Mouse (Mus musculus) heart, postnatal 0 days (tissue): ENCODE results near the gene Cadps2. TPM values are rescaled to one million over a fixed set of nuclear protein-coding genes. Genes with fewer than 3 reads are reported as not detected.

Source experiments
- ATAC-seq: fragments of 200-750 bp; cut with Nextera tagmentation; 2 replicates; pipeline ENCODE4 v1.8.0; 2017; ENCODE audit warnings: low read depth, moderate number of reproducible peaks, moderate library complexity; ENCODE audit not compliant: insufficient read depth
- DNase-seq: peaks from one replicate; pipeline ENCODE4 v3.0.0-alpha.2; 2016; ENCODE audit warnings: low spot score
- H3K27ac ChIP-seq: fragments of 300-500 bp; sonication (generic); 2 replicates; pipeline ENCODE4 v1.5.1; 2014; ENCODE audit warnings: low read depth, mild to moderate bottlenecking
- H3K27me3 ChIP-seq: fragments of 300-500 bp; sonication (generic); 2 replicates; pipeline ENCODE4 v1.6.1; 2014; ENCODE audit warnings: low read length, mixed read lengths; ENCODE audit not compliant: control insufficient read depth, insufficient read depth
- H3K36me3 ChIP-seq: fragments of 300-500 bp; sonication (generic); replicated peaks from 2 replicates; pipeline ENCODE4 v1.6.1; 2014; ENCODE audit warnings: low read length, mixed read lengths; ENCODE audit not compliant: control insufficient read depth, insufficient read depth
- H3K4me1 ChIP-seq: fragments of 300-500 bp; sonication (generic); 2 replicates; pipeline ENCODE4 v1.6.1; 2014; ENCODE audit warnings: antibody characterized with exemption; ENCODE audit not compliant: control insufficient read depth, insufficient read depth
- H3K4me2 ChIP-seq: fragments of 300-500 bp; sonication (generic); 2 replicates; pipeline ENCODE4 v1.6.1; 2014; ENCODE audit warnings: low read depth, mild to moderate bottlenecking, low read length, moderate library complexity
- H3K4me3 ChIP-seq: fragments of 300-500 bp; sonication (generic); 2 replicates; pipeline ENCODE4 v1.5.1; 2014; ENCODE audit warnings: low read depth, low read length
- H3K9ac ChIP-seq: fragments of 300-500 bp; sonication (generic); replicated peaks from 2 replicates; pipeline ENCODE4 v1.6.1; 2014; ENCODE audit warnings: low read depth, low read length, mixed read lengths
- H3K9me3 ChIP-seq: fragments of 300-500 bp; sonication (generic); replicated peaks from 2 replicates; pipeline ENCODE4 v1.6.1; 2016; ENCODE audit warnings: low read length; ENCODE audit not compliant: control insufficient read depth
- CTCF ChIP-seq: IDR thresholded peaks from 2 replicates; pipeline ENCODE4 v1.5.1; 2016; ENCODE audit warnings: antibody characterized with exemption, control low read depth, low read depth
- EP300 ChIP-seq: IDR thresholded peaks from 2 replicates; pipeline ENCODE4 v1.6.1; 2016; ENCODE audit warnings: antibody characterized with exemption, low read depth
- WGBS: fragments of 180-500 bp; shearing (Covaris S2); extraction: QIAGEN DNeasy Blood & Tissue Kit; methylation state at CpG from one replicate; pipeline ENCODE4 v1.1.7; 2014; 5-methylcytosine and 5-hydroxymethylcytosine counted together
- polyA plus RNA-seq: library from polyadenylated mRNA; unstranded; fragments of >200 nt; fragmentation: Nextera tagmentation; extraction: Ambion mirVana; gene quantifications from 2 replicates; pipeline ENCODE4 v1.2.1, GENCODE M21; 2015
- total RNA-seq: library from RNA; depleted of rRNA; stranded (reverse); fragments of >200 nt; gene quantifications from 2 replicates; pipeline ENCODE4 v1.2.3, GENCODE M21; 2014; ENCODE audit warnings: low replicate concordance

Gene Cadps2
- total and polyA plus RNA-seq, 2 experiments from 2014 or later: 0.44 to 1.8 TPM

DNA sequence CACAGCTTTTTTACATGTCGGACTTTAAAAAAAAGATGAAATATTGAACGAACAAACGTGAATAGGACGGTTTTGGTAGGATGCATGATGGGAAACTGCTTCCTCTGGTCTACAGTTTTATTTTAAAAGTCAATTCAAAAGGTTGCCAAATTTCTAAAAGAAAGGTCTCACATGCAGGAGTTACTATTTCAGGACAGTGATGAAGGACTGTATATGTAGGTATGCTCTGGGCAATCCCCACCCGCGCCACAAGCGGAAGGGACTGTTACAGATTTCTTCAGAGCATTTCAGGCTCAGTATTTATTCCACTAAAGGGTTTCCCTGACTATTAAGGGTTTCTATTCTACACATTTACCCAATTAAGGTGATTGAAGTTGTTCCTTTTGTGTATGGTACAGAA is 1.6 kb downstream of the Cadps2 start:
- no peak overlapping the region for H3K27ac ChIP-seq
- no peaks in the 10 kb centered on the region for H3K36me3 ChIP-seq
- TF ChIP-seq CTCF (no peak), EP300 (no peak)
- H3K9me3 ChIP-seq: no peaks in the 10 kb centered on the region
- H3K4me3 ChIP-seq: no peak overlapping the region
- H3K27me3 ChIP-seq: peaks cover 19% of the 10 kb centered on the region
- H3K4me1 ChIP-seq: no peaks in the 10 kb centered on the region
- no peak overlapping the region for H3K9ac ChIP-seq
- WGBS: 94% methylated on average over 7 of the region's 7 CpGs
- no peak overlapping the region for H3K4me2 ChIP-seq
- no peak for DNase-seq
- no peak for ATAC-seq

DNA sequence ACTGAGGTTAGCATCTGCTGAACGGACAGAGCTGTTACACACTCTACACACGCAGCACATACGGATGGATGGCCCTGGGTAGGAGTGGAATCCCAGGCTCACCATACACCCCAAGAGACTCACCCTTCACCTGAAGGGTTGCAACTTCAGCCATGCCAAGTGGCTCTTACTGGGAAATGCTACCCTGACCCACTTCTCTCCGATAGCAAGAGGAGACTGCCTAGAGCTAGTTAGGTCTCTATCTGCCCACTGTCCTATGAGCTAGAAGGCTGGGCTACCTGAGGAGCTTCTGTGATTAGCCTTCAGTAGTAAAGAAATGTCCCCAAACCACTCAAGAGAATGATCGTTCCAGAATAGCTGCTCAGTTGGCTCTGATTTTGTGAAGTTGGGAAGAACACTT is 2.1 kb downstream of the Cadps2 start:
- TF ChIP-seq CTCF (no peak), EP300 (no peak)
- no peak overlapping the region for H3K4me2 ChIP-seq

DNA sequence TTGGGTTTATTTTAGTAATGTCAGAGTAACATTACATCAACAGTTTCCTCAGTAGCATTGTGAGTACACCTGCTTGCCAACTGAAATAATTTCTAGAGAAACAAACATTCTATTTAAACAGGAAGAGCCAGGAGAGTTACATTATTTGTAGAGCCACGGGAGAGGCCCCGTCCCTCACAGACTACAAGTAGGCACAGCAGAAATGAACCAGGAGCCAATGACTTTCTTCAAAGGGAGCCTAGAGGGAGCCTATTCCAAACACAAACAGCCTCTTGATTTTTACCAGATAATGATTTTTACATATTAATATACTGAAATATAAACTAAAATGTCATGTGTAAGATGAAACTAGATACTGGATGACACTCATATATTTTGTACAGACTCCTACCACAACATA is 2.5 kb downstream of the Cadps2 start:
- WGBS: 57% methylated on average over 2 of the region's 2 CpGs

More for the DNA sequence above, 2.1 kb downstream of the Cadps2 start:
- no peaks in the 10 kb centered on the region for H3K4me1 ChIP-seq
- no peak overlapping the region for H3K4me3 ChIP-seq
- no peaks in the 10 kb centered on the region for H3K9me3 ChIP-seq
- H3K27me3 ChIP-seq: peaks cover 19% of the 10 kb centered on the region
- H3K36me3 ChIP-seq: no peaks in the 10 kb centered on the region
- H3K27ac ChIP-seq: no peak overlapping the region
- DNase-seq (no peak), ATAC-seq (no peak)
- WGBS: 86% methylated on average over 5 of the region's 5 CpGs
- H3K9ac ChIP-seq: no peak overlapping the region

DNA sequence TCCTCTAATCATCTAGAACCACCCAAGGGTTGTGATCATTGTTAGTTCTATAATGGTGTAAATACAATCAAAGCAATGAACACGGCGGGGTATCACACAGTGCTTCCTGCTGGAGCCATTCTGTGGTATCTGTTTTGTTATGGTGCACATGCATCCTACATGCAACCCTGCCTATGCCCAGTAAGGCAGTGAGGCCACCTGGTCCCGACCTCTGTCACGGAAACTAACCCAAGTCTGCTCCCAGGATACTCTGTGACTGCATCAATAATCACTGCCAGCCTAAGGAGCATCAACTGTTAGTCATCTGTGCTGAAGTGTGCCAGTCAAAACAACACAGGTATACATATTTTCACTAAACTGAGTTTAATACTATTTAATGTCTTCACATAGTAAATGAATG is 3.7 kb downstream of the Cadps2 start:
- no peak overlapping the region for H3K4me3 ChIP-seq
- H3K4me1 ChIP-seq: no peaks in the 10 kb centered on the region
- peaks cover 19% of the 10 kb centered on the region for H3K27me3 ChIP-seq
- no peak overlapping the region for H3K27ac ChIP-seq
- ATAC-seq: no peak
- DNase-seq: no peak
- H3K9ac ChIP-seq: no peak overlapping the region
- H3K9me3 ChIP-seq: no peaks in the 10 kb centered on the region
- H3K36me3 ChIP-seq: no peaks in the 10 kb centered on the region
- H3K4me2 ChIP-seq: no peak overlapping the region
- TF ChIP-seq EP300: no peak
- no peak for TF ChIP-seq CTCF
- WGBS: 69% methylated on average over 4 of the region's 4 CpGs

More for the DNA sequence above, 2.5 kb downstream of the Cadps2 start:
- Histone ChIP-seq H3K4me2 (no peak overlapping the region), H3K9ac (no peak overlapping the region), H3K27me3 (peaks cover 19% of the 10 kb centered on the region), H3K4me3 (no peak overlapping the region), H3K9me3 (no peaks in the 10 kb centered on the region), H3K4me1 (no peaks in the 10 kb centered on the region), H3K27ac (no peak overlapping the region), H3K36me3 (no peaks in the 10 kb centered on the region)
- DNase-seq: no peak
- no peak for ATAC-seq
- no peak for TF ChIP-seq CTCF
- no peak for TF ChIP-seq EP300

DNA sequence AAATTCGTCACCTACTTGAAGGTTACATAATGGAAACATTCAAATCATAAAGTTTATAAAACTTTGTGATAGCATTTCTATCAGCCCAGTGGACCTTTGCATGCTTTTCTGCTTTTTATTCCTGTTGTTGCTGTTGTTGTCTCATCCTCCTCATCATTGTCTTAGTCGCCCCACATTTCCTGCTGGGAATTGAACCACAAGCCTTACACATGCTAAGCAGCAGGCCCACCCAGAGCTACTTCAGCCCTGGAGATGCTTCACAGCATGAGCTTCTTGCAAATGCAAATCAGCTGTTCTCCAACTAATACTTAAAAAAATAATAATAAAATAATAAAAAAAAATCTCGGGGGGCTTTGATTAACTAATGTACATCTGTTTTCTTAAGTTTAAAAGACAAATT is 8.5 kb downstream of the Cadps2 start:
- TF ChIP-seq CTCF (no peak), EP300 (no peak)
- H3K4me2 ChIP-seq: no peak overlapping the region
- DNase-seq: no peak
- 52% methylated on average over 3 of the region's 3 CpGs for WGBS
- no peak overlapping the region for H3K9ac ChIP-seq
- H3K27ac ChIP-seq: no peak overlapping the region
- no peaks in the 10 kb centered on the region for H3K4me1 ChIP-seq
- H3K9me3 ChIP-seq: no peaks in the 10 kb centered on the region
- no peak overlapping the region for H3K4me3 ChIP-seq
- H3K27me3 ChIP-seq: no peaks in the 10 kb centered on the region
- ATAC-seq: no peak
- H3K36me3 ChIP-seq: no peaks in the 10 kb centered on the region

DNA sequence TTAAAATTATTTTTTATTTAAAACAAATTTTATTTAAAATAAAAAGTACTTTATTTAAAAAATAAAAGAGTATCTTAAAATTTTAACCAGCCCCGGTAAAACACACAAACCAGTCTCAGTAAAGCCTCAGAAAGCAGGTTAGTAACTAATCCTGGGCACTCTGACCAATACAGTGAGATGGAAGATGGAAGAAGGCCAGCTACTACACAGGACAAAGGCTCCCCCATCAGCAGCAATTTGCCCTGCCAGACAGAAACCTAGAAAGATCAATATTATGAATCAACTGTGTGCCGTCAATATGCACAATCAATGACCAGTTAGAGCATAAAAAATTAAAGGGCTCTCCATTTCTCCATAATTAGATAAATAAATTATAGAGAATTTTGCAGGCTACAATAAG is 9.9 kb downstream of the Cadps2 start:
- Histone ChIP-seq H3K9ac (no peak overlapping the region), H3K4me2 (no peak overlapping the region), H3K9me3 (no peaks in the 10 kb centered on the region), H3K27me3 (no peaks in the 10 kb centered on the region), H3K36me3 (no peaks in the 10 kb centered on the region), H3K27ac (no peak overlapping the region), H3K4me3 (no peak overlapping the region), H3K4me1 (no peaks in the 10 kb centered on the region)
- TF ChIP-seq EP300 (no peak), CTCF (no peak)
- no peak for ATAC-seq
- 84% methylated on average over 2 of the region's 2 CpGs for WGBS
- no peak for DNase-seq
